Mouse (Mus musculus): ENCODE results near the gene Jph2. TPM values are rescaled to one million over a fixed set of nuclear protein-coding genes. Genes with fewer than 3 reads are reported as not detected.
"Not testable (repeated sequence)": the region's sequence is repeated elsewhere in the genome, so short reads cannot be mapped to it uniquely, and the experiment has no call there.

The Jph2 gene
- polyA plus RNA-seq, 1 experiment from 2014 or later: 41.0 TPM

GRCm38 (mm10) chr2:163424597-163424996 lies 26.8 kb upstream of the Jph2 start, which contains the start of gene Oser1:
TSS of gene Oser1 (minus strand) at chr2:163424697.
- no peak within 1 kb of the TSS for H3K4me2 ChIP-seq
- no peaks in the 10 kb centered on the region for H3K27me3 ChIP-seq
- 76% methylated on average over 6 of the region's 6 CpGs for WGBS
- peaks cover 15% of the 10 kb centered on the region for H3K4me1 ChIP-seq (replicated peaks)
- H3K36me3 ChIP-seq: no peaks in the 10 kb centered on the region
- H3K4me3 ChIP-seq: no peak within 1 kb of the TSS
- no peak within 1 kb of the TSS for H3K9ac ChIP-seq
- no peak within 1 kb of the TSS for H3K27ac ChIP-seq
- H3K9me3 ChIP-seq (replicated peaks): no peaks in the 10 kb centered on the region
- ATAC-seq (replicated peaks; ENCODE audit: insufficient number of reproducible peaks, insufficient read depth, low FRiP score, low read depth): no peak

GRCm38 (mm10) chr2:163422895-163423660 lies 25.3 kb upstream of the Jph2 start:
- no peaks in the 10 kb centered on the region for H3K36me3 ChIP-seq
- WGBS: 64% methylated on average over 9 of the region's 9 CpGs
- no peak overlapping the region for H3K4me2 ChIP-seq
- no peaks in the 10 kb centered on the region for H3K27me3 ChIP-seq
- no peak for ATAC-seq (replicated peaks; ENCODE audit: insufficient number of reproducible peaks, insufficient read depth, low FRiP score, low read depth)
- H3K27ac ChIP-seq: no peak overlapping the region
- no peaks in the 10 kb centered on the region for H3K9me3 ChIP-seq (replicated peaks)
- H3K4me3 ChIP-seq: no peak overlapping the region
- peaks cover 20% of the 10 kb centered on the region for H3K4me1 ChIP-seq (replicated peaks)
- H3K9ac ChIP-seq: no peak overlapping the region

GRCm38 (mm10) chr2:163420366-163420886 lies 22.6 kb upstream of the Jph2 start:
- WGBS: 14% methylated on average over 10 of the region's 10 CpGs
- peaks cover 34% of the 10 kb centered on the region for H3K4me1 ChIP-seq (replicated peaks)
- no peaks in the 10 kb centered on the region for H3K36me3 ChIP-seq
- H3K9me3 ChIP-seq (replicated peaks): no peaks in the 10 kb centered on the region
- no peaks in the 10 kb centered on the region for H3K27me3 ChIP-seq
- ATAC-seq (replicated peaks; ENCODE audit: insufficient number of reproducible peaks, insufficient read depth, low FRiP score, low read depth): no peak
- peak overlapping the region; percentile 82 for H3K9ac ChIP-seq
- H3K4me2 ChIP-seq: peak overlapping the region; percentile 73
- H3K27ac ChIP-seq: peak overlapping the region; percentile 90
- H3K4me3 ChIP-seq: peak overlapping the region; percentile 91

- Histone ChIP-seq H3K4me3 (peak overlapping the region; percentile 91), H3K27ac (peak overlapping the region; percentile 90), H3K9ac (peak overlapping the region; percentile 91), H3K27me3 (no peaks in the 10 kb centered on the region), H3K4me1 (replicated peaks) (peaks cover 34% of the 10 kb centered on the region), H3K9me3 (replicated peaks) (no peaks in the 10 kb centered on the region), H3K4me2 (peak overlapping the region; percentile 82), H3K36me3 (peaks cover 3% of the 10 kb centered on the region)
- WGBS: under 1% methylated on average over 66 of the region's 71 CpGs
- peak; percentile 99 for ATAC-seq (replicated peaks; ENCODE audit: insufficient number of reproducible peaks, insufficient read depth, low FRiP score, low read depth)
Measured at GRCm38 (mm10) chr2:163419346-163420045, 21.7 kb upstream of the Jph2 start.

GRCm38 (mm10) chr2:163418841-163419345 lies 21.1 kb upstream of the Jph2 start:
- H3K4me3 ChIP-seq: peak overlapping the region; percentile 91
- ATAC-seq (replicated peaks; ENCODE audit: insufficient number of reproducible peaks, insufficient read depth, low FRiP score, low read depth): no peak
- peak overlapping the region; percentile 85 for H3K27ac ChIP-seq
- H3K36me3 ChIP-seq: peaks cover 8% of the 10 kb centered on the region
- H3K4me2 ChIP-seq: peak overlapping the region; percentile 82
- no peaks in the 10 kb centered on the region for H3K9me3 ChIP-seq (replicated peaks)
- peak overlapping the region; percentile 91 for H3K9ac ChIP-seq
- H3K27me3 ChIP-seq: no peaks in the 10 kb centered on the region
- H3K4me1 ChIP-seq (replicated peaks): peaks cover 34% of the 10 kb centered on the region
- under 1% methylated on average over 48 of the region's 50 CpGs for WGBS

GRCm38 (mm10) chr2:163417830-163418229 lies 20.0 kb upstream of the Jph2 start:
- H3K4me3 ChIP-seq: peak overlapping the region; percentile 91
- H3K36me3 ChIP-seq: peaks cover 13% of the 10 kb centered on the region
- peak overlapping the region; percentile 82 for H3K4me2 ChIP-seq
- no peak for ATAC-seq (replicated peaks; ENCODE audit: insufficient number of reproducible peaks, insufficient read depth, low FRiP score, low read depth)
- no peaks in the 10 kb centered on the region for H3K27me3 ChIP-seq
- no peaks in the 10 kb centered on the region for H3K9me3 ChIP-seq (replicated peaks)
- H3K9ac ChIP-seq: peak overlapping the region; percentile 91; the same call in 1 of the 2 replicates
- peaks cover 34% of the 10 kb centered on the region for H3K4me1 ChIP-seq (replicated peaks)
- no peak overlapping the region for H3K27ac ChIP-seq

- Histone ChIP-seq H3K4me3 (no peak overlapping the region), H3K9me3 (replicated peaks) (no peaks in the 10 kb centered on the region), H3K9ac (no peak overlapping the region), H3K27ac (no peak overlapping the region), H3K4me2 (no peak overlapping the region), H3K4me1 (replicated peaks) (peaks cover 34% of the 10 kb centered on the region), H3K27me3 (no peaks in the 10 kb centered on the region), H3K36me3 (peaks cover 15% of the 10 kb centered on the region)
- ATAC-seq (replicated peaks; ENCODE audit: insufficient number of reproducible peaks, insufficient read depth, low FRiP score, low read depth): no peak
- 88% methylated on average over 6 of the region's 6 CpGs for WGBS
Measured at GRCm38 (mm10) chr2:163417026-163417425, 19.2 kb upstream of the Jph2 start.

- Histone ChIP-seq H3K4me2 (no peak overlapping the region), H3K9me3 (replicated peaks) (no peaks in the 10 kb centered on the region), H3K27me3 (no peaks in the 10 kb centered on the region), H3K9ac (no peak overlapping the region), H3K4me1 (replicated peaks) (peaks cover 15% of the 10 kb centered on the region), H3K36me3 (peaks cover 51% of the 10 kb centered on the region), H3K4me3 (no peak overlapping the region), H3K27ac (no peak overlapping the region)
- WGBS: 90% methylated on average over 9 of the region's 9 CpGs
- ATAC-seq (replicated peaks; ENCODE audit: insufficient number of reproducible peaks, insufficient read depth, low FRiP score, low read depth): no peak
Measured at GRCm38 (mm10) chr2:163412846-163413590, 15.2 kb upstream of the Jph2 start.

GRCm38 (mm10) chr2:163412419-163412818 lies 14.6 kb upstream of the Jph2 start:
- no peak overlapping the region for H3K4me2 ChIP-seq
- H3K36me3 ChIP-seq: peaks cover 51% of the 10 kb centered on the region
- no peak overlapping the region for H3K9ac ChIP-seq
- 93% methylated on average over 4 of the region's 4 CpGs for WGBS
- no peak overlapping the region for H3K27ac ChIP-seq
- peaks cover 9% of the 10 kb centered on the region for H3K4me1 ChIP-seq (replicated peaks)
- no peak for ATAC-seq (replicated peaks; ENCODE audit: insufficient number of reproducible peaks, insufficient read depth, low FRiP score, low read depth)
- H3K4me3 ChIP-seq: no peak overlapping the region
- no peaks in the 10 kb centered on the region for H3K9me3 ChIP-seq (replicated peaks)
- no peaks in the 10 kb centered on the region for H3K27me3 ChIP-seq

- H3K27me3 ChIP-seq: no peaks in the 10 kb centered on the region
- no peak overlapping the region for H3K4me2 ChIP-seq
- peaks cover 8% of the 10 kb centered on the region; the same call in 1 of the 2 replicates for H3K4me1 ChIP-seq (replicated peaks)
- no peak overlapping the region for H3K27ac ChIP-seq
- ATAC-seq (replicated peaks; ENCODE audit: insufficient number of reproducible peaks, insufficient read depth, low FRiP score, low read depth): no peak
- H3K9ac ChIP-seq: no peak overlapping the region
- no peak overlapping the region for H3K4me3 ChIP-seq
- H3K9me3 ChIP-seq (replicated peaks): no peaks in the 10 kb centered on the region
- H3K36me3 ChIP-seq: peaks cover 57% of the 10 kb centered on the region
- 45% methylated on average over 4 of the region's 4 CpGs for WGBS
Measured at GRCm38 (mm10) chr2:163411840-163412239, 14.0 kb upstream of the Jph2 start.

GRCm38 (mm10) chr2:163411344-163411743 lies 13.6 kb upstream of the Jph2 start:
- ATAC-seq (replicated peaks; ENCODE audit: insufficient number of reproducible peaks, insufficient read depth, low FRiP score, low read depth); H3K9ac ChIP-seq; H3K4me3 ChIP-seq; H3K9me3 ChIP-seq (replicated peaks); H3K27ac ChIP-seq; H3K4me2 ChIP-seq; H3K4me1 ChIP-seq (replicated peaks); H3K27me3 ChIP-seq: not testable (repeated sequence)
- peaks cover 58% of the 10 kb centered on the region for H3K36me3 ChIP-seq
- WGBS: 81% methylated on average over 3 of the region's 3 CpGs

Measured in heart, embryonic 15.5 days (tissue).